Mouse (Mus musculus): Measurements from ENCODE around the gene AL731706.2. TPM values are rescaled to one million over a fixed set of nuclear protein-coding genes. Genes with fewer than 3 reads are reported as not detected.
"Not testable (repeated sequence)": the region's sequence is repeated elsewhere in the genome, so short reads cannot be mapped to it uniquely, and the experiment has no call there.

AL731706.2 gene
- not detected in 2 replicates for polyA plus RNA-seq (2012; rRNA removed)

DNA sequence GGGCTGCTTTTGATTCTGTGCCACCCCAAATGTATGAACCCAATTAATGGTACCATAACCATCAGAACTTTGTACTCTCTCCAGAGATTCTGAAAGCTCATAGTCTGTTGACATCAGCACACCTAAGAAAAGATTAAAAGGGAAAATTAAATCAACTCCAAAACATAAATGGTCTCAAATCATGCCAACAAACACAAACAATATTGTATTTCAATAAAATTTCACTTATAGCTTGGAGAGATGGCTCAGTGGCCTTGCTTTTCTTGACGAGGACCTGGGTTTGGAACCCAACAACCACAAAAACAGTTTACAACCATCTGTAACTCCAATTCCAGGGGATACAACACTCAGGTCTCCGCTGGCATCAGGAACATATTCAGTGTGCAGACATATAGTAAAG, at the start of gene AL731706.2:
AL731706.2 (minus strand) TSS at position 101 of the 400 bp plus-strand sequence.
- no peak for DNase-seq (ENCODE audit: low spot score)

DNA sequence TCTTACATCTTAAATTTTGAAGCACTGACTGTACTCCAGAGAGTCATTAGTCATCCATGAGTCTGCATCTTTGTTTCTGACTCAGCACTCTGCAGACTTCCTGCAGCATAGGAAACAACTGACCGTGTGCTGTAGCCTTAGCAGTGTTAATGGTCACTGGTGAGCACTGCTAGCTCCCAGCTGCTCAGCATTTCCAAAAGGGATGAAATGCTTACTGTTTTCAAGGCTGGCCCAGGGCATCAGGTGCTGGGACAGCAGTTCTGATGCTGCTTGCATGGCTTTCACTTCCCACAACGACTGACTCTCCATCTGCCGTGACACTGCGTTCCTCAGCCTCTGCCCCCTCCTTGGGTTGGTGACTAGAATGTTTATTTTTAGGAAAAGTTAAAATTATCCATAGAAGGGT, 35.5 kb upstream of the AL731706.2 start:
- DNase-seq (ENCODE audit: low spot score) = no peak

DNA sequence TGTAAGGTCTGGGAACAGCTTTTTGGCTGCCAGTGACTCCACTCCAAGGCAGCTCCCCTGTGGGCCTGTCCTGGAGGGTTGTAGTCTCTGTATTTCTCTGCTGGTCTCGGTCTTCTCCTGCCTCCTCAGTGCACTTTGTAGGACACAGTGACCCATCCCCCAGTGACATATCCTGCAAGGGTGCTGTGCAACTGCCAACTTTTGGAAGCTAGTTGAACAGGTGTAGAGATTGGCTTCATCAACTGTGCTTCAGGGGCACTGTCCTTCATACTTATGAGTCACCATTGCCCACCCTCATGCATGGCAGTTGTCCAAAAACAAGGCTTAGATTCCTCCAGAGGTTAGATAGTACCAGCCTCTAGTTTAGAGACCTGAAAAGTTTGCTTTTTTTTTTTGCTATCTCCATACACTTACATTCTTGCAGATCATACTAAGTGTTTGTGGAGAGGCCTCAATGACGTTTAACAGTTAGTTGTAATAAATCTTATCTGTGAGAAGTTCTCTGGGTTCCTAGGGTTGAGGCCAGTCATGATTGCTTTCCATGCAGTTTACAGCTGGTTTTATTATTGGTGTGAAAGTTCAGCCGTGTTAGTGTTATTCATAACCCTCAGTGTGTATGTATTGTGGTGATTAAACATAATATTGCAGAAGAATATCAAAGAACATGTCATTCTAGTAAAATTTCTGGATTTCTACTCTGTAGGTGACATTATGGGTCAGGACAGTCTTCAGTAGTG, 34.9 kb upstream of the AL731706.2 start:
- DNase-seq (ENCODE audit: low spot score) = no peak

DNA sequence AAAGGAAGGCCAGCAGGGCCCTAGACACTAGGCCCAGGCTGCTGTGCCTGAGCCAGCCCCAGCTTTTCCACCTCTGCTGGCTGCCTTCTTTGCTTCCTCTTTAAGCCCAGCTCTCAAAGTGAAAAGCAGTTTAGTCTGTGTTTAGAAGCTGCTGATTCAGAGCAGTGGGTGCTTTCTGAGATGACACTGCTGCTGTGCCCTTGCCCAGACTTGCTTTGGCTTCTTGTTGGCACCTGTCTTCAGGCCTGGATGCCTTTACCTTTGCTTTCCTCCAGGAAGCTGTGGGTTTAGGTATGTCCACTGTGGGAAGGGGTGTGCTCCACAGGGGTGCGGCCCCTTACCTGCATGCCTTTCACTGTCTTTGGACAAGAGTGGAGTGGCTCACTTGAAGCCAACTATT, 34.0 kb upstream of the AL731706.2 start:
- peak; percentile 67 for DNase-seq (ENCODE audit: low spot score)

DNA sequence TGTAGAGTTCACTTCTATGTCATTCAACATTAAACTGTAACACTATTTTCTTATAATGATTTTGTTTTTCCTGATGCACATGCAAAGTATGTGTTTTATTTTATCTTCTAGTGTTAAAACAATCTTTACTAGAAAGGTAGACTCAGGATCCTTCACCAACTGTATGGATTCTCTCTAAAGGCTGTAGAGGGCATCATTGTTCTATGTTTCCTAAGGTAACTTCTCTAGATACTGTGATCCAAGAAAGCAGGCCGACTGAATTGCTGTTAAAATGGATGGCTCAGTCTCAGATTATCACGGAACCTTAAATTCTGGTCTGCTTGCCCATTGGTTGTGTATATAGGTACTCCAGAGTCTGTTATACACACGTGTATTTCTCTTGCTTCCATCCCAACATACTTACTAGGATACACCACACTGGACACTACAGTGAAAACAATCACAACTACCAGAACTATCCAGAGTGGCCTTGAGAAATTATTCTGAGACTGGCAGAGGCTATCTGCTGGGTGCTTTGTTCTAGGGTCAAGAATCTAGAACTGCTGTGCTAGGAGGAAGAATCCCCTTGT, 28.9 kb upstream of the AL731706.2 start:
- DNase-seq (ENCODE audit: low spot score) = no peak

DNA sequence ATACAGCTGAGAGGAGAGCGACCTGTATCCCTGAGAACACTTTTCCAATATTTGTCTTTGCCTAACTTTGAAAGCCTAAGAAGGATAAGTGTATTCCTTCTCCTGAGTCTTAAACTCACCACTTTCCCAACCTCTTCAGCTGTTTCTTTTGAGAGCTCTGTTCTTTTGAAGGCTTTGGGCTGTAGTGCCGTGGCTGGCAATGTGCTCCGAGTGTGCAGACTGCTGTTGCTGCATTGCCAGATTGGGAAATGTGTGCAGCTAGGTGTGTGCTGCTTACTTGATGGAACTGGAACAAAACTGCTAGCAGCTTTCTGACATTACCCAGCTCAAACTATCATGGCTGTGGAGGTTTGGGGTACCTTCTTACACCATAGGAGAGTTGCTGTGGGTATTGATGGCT, 27.5 kb upstream of the AL731706.2 start:
- DNase-seq (ENCODE audit: low spot score) = no peak

DNA sequence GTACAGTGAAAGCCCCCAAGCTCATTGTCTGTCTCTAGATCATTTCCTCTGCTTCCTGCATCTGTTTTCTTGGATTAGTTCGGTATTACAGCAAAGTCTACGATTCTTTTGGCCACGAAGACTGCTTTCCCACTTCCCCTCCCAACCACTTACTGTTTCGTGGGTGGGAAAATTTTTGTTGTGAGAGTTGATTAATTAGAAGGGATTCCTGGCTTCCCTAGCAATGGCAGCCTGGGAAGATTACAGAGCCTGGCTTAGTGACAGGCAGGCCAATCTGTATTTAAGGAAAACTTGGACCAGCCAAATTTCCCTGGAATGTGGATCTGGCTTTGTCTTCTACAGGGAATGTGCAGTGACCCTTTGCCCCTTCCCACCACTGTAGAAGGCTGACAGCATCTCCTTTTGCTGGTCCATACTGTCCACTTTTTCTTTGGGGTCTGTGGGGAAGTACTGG, 26.5 kb upstream of the AL731706.2 start:
- DNase-seq (ENCODE audit: low spot score) = no peak

DNA sequence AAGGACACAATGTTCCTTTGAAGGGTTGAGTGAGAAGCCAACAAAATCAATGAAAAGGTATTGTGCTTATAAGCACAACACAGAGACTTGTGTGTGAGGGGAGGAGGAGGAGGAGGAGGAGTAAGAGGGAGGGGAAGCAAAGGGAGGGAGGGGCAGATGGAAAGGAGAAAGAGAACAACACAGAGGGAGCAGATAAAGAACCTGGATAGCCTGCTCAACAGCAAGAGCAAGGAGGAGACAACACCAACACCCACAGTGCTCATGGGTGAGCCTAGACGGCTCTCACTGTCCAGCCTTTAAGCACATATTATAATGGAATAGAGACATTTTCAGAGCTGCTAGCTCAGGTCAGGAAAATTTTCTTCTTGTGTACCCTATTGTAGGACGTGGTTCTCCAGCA, 23.8 kb upstream of the AL731706.2 start:
- no peak for DNase-seq (ENCODE audit: low spot score)

DNA sequence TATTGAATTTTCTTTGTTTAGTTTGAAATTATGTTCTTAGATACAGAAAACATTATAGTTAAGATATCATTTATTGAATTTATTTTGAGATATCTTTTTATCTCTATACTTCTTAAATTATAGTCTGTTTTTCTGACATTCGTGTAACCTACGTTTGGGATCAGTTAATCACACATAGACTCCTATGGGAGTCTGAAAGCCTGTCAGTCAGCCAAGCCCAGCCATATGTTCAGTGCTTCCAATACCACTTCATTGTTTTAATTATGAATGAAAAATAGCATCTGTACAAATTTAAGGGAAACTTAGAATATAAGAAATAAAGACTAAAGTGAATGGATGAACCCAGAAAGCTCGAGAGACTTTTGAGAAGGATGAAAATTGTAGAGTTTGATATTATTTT, 23.1 kb upstream of the AL731706.2 start:
- DNase-seq (ENCODE audit: low spot score) = no peak

DNA sequence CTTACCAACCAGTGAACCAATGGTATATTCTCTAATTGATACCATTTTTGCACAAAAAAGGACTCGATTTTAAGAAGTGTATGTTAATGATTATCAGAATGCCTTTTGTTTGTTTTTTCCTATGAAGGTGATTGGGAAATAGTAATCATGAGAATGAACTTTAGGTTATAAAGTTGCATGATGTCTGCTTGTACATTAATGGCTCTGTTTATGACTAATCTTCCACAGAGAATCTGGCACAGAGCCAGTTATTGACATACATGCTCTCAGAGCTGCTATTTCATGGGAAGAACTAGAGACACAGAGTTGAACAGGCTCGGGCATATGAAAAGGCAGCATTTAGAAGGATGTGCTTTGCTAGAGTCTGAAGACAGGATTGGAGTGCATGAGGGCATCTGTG, 10.7 kb upstream of the AL731706.2 start:
- no peak for DNase-seq (ENCODE audit: low spot score)

DNA sequence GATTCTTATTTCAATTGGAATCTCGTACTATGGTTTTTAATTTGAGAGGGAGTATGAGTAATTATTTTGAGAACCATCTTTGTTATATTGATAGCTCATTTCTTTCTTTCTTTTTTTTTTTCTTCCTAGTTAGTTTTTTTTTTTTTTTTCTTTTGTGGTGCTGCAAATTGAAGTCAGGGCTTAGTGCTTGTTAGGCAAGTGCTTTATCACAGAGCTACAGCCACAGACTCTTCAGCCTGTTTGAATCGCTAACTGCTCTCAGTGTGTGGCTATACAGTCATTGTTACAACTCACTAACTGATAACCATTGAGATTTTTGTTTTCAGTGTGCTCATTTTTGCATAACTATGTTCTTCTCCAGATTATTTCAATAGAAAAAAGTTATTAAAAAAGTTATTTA, 9.0 kb upstream of the AL731706.2 start:
- no peak for DNase-seq (ENCODE audit: low spot score)

DNA sequence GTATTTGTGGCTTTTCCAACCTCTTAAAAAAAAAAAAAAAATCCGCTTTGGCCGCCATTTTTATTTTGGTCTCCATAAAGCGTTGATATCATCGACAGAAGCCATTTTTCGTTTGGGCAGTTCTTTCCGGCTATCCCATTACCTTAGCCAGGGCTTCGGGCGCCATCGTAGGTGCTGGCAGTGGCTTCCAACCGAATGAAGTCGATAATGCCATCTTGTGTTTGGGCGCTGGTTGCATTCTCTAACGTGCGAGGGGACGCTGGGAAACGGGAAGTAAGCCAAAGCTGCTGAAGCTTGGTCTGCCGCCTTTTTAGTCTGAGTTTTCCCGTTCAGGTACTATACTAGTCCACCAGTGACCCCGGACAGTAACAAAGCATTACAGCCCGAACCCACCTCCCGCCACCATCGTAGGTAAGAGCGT, 6.5 kb upstream of the AL731706.2 start:
- DNase-seq (ENCODE audit: low spot score) = peak; percentile 76

DNA sequence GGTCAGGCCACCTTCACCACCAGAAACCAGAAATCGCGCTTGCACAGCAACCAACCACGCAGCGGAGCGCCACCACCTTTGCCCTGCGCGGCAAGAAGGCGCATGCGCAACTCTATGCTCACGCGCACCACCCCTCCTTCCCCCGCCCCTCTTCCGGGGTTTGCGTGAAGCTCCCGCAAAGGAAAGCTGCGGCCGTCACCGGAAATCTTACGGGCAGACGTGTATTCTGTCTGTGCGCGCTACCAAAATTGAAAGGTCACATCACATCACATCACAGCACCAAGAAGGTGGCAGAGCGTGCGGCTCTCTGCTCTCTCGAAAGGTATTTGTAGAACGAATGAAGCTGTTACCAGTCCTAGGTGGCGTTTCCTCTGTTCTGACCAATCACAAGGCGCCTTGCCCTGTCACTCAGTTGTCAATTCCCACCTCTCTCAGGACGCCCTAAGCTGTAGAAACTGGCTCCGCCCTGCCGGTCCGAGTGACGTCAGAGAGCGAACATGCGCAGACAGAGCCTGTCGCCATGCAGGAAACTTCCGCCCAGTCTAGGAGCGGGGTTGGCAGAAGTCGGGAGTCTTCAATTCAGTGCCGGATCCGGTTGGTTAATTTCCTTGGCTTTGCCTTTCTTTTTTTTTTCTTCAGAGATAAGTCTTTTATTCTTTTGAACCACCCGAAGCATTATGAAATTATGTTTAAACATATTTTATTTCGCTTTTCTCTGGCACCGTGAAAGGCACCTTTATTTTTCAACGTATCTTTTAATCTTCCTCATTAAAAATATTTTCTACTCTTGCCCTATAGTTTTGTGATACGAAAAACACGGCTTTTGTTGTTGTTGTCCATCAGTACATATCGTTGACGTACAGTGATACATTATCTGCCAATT, 5.8 kb upstream of the AL731706.2 start, which contains the start of the genes Slx4ip, AL731706.1 and Mkks:
Slx4ip (plus strand) TSS at position 151 of the 883 bp plus-strand sequence.
AL731706.1 (minus strand) TSS at position 322 of the 883 bp plus-strand sequence.
Mkks (minus strand) TSS at position 322 of the 883 bp plus-strand sequence.
- peak; percentile 92 for DNase-seq (ENCODE audit: low spot score)

DNA sequence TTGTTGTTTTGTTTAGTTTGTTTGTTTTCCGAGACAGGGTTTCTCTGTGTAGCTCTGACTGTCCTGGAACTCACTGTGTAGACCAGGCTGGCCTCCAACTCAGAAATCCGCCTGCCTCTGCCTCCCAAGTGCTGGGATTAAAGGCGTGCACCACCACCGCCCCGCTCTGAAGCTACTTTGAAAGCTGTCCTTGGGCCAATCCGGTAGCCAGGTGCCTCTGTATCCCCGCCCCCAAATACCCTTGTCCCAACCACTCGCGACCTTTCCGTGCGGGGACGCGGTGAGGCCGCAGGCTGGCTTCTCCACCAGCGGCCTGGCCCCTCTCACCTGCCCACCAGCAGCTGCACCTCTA, 5.2 kb upstream of the AL731706.2 start:
- DNase-seq (ENCODE audit: low spot score) = not testable (repeated sequence)

DNA sequence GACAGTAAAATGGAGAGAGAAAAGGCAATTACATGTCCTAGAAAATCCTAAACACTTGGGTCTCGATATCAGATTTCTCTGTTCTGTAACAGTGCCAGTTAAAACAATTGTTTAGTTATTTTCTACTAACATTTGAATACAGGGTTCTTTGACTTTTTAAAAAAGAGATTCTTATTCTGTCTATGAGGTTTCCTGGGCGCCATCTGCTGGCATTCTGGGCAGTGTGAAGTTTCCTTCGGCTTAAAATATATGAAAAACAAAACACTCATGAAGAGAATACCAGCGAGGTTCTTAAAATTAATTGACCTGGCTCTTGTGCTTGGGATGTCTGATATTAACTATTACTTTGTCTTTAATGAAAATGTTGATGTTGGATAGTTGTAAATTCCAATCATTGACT, 1.4 kb upstream of the AL731706.2 start:
- DNase-seq (ENCODE audit: low spot score) = no peak

DNA sequence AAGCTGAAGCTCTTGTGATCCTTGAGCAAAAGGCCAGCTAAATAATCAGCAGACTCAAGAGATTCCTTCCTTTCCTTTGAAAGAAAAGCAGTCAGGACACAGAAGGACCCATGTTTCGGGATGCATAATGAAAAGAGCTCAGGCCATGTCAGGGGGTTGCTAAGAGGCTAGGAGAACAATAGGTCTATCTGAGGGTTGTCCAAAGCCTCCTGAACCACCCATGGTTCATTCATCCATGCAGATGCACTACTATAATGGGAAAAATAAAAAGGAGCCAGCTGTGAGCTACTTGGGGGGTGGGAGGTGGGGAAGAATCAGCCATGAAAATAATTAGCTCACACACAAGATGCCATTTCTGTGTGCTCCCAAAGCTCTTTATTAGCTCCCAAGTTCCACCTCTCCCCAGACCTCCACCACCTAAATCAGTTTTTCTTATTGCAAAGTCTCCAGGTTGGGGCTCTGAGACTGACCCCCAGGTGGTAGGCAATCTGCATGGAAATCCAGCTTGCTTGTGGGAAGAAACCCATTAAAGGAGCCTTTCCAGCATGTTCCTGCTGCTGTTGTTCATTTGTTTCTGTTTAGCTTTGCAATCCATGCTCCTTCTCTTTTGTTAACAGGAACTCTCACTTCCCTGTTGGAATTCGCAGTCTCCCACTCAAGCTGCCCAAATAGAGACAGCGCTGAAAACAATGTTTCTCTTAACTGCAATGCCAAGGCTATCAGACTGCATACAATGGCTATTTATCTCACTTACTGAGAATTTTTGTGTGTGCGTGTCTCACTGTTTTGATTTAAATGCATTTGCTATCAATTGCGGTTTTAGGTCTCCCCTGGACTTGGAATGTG, 30.7 kb downstream of the AL731706.2 start:
- no peak for DNase-seq (ENCODE audit: low spot score)

DNA sequence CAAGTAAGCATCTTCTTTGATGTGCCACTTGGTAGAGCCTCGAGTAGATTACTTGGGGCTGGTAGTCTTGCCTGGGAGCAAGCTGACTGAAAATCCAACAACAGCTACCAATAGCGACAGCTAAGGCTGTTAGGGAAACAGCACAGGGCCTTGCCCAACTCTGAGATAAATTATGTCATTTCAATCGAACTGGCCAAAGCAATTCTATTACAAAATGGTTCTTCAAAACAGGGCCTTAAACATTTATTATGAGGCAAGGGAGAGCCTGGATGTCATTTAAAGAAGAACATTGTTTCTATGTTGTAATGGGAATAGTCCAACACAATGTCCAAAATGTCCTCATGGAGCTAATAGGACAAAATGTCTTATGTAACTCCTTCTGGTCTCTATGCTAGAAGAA, 35.1 kb downstream of the AL731706.2 start:
- no peak for DNase-seq (ENCODE audit: low spot score)

DNA sequence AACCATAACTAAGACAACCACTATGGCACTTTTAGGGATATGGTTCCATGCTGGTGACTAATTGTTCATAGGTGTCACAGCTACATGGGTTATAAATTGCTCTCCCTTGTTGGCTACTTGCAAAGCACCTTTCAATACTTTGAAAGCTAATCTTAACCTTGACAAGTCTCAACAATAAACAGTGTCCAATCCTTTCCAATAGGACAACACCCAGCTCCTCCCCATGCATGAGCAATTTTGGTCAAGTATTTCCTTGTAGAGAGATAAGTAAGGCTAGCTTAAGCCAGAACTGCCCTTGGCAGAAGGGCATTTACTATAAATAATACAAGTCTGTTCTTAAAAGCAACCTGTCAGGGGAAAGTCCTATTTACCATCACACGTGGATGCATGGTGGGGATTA, 47.5 kb downstream of the AL731706.2 start:
- no peak for DNase-seq (ENCODE audit: low spot score)

DNA sequence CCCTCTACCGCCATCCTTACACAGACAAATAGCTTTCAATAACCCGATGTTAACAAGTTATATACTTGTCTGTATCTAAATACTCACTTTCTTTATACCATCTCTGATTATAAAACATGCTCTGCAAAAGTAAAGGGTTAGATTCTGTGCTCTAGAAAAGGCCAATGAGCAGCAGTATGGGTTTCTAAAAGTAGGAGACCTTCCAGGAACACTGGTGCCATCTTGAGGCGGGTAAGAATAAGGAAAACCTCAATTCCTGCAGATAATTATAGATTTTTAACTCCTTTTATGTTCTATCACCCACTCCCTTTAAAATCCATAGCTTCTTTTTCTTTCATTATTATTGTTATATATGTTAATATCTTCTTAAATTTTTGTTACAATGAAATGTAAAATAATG, 49.6 kb downstream of the AL731706.2 start:
- DNase-seq (ENCODE audit: low spot score) = no peak

Data from urinary bladder, adult 2 months (tissue).